In the genomic region with DNA sequence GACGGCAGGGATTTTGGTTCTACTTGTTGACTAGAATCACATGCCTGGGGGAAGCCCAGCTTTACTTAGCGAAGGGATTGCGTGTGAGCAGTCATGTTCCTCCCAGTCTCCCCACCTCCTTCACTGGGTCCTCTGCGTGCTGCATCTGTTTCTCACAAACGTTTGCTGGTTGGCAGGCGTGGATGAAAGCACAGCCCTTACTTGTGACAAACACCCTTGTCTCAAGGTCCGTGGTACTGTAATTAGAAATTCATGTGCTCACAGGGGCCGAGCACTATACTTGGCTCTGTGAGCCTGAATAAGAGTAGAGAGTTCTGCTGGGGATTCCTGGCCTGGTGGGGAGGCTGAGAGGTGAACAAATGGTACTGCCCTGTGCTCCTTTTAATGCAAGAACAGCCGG, we compare ENCODE assay signal across 11 mouse cellular contexts.
DNase-seq lines count a peak whose midpoint lies in the region; ATAC-seq and TF ChIP-seq lines count a peak whose summit lies in the region.
"Had no signal": no experiment of that assay in that cellular context is flagged by ENCODE, and none has a peak within 500 bp of the region (broad histone marks: within the 10 kb centered on the region; RNA-seq: fewer than 3 reads in every experiment).

No protein-coding gene starts in this region.

- no peak overlapping the region for H3K4me2 ChIP-seq in forebrain, embryonic 14.5 days (ENCODE audit: low read length)
- no peak overlapping the region for H3K4me2 ChIP-seq in kidney, embryonic 15.5 days

- H3K36me3 ChIP-seq in forebrain, embryonic 14.5 days (ENCODE audit: control insufficient read depth, insufficient read depth, low read length) = peaks cover 2% of the 10 kb centered on the region; the same call in 1 of the 2 replicates
- peaks cover 20% of the 10 kb centered on the region for H3K36me3 ChIP-seq in forebrain, embryonic 10.5 days (replicated peaks)
- H3K36me3 ChIP-seq in kidney, embryonic 15.5 days = 0 out of 2 replicates have a peak, but pooled peaks cover 4% of the 10 kb centered on the region

- TF ChIP-seq POLR2A in cerebellum, adult 2 months (IDR thresholded peaks at IDR 0.05; ENCODE audit: borderline replicate concordance, insufficient read depth, low read length) = no peak

- no peak overlapping the region for H3K27ac ChIP-seq in forebrain, embryonic 14.5 days (ENCODE audit: low read depth, low read length)
- no peak overlapping the region for H3K27ac ChIP-seq in forebrain, embryonic 10.5 days
- H3K27ac ChIP-seq in kidney, embryonic 15.5 days = peak overlapping the region; percentile 57; the same call in 1 of the 2 replicates
- no peak overlapping the region for H3K27ac ChIP-seq in cerebellum, adult 2 months (ENCODE audit: insufficient read depth, low read length)

- peak; percentile 15 for DNase-seq in forebrain, embryonic 14.5 days (ENCODE audit: low spot score)
- DNase-seq in forebrain, embryonic 10.5 days (ENCODE audit: extremely low spot score, low spot score) = no peak
- peak; percentile 9 to 11 for DNase-seq in layer of hippocampus, postnatal 36 days
- DNase-seq in layer of hippocampus, postnatal 14 days (ENCODE audit: low spot score in 2 of 2) = no peak
- DNase-seq in fibroblast of lung, adult 2 months (ENCODE audit: low read depth) = peak; percentile 27
- DNase-seq in cerebellum, adult 2 months = no peak
- DNase-seq in lung, postnatal 4 days = no peak
- DNase-seq: adrenal gland, adult 2 months; cerebellum, adult 18-20 months; lung, postnatal 14 days had no signal

- no peaks in the 10 kb centered on the region for H3K9me3 ChIP-seq in forebrain, embryonic 14.5 days (replicated peaks; ENCODE audit: control insufficient read depth, low read length)
- no peaks in the 10 kb centered on the region for H3K9me3 ChIP-seq in forebrain, embryonic 10.5 days
- no peaks in the 10 kb centered on the region for H3K9me3 ChIP-seq in kidney, embryonic 15.5 days (replicated peaks)

- 55% methylated on average over 9 of the region's 9 CpGs for WGBS in forebrain, embryonic 14.5 days
- WGBS in forebrain, embryonic 10.5 days = 89% methylated on average over 9 of the region's 9 CpGs
- WGBS in kidney, embryonic 15.5 days = 65% methylated on average over 9 of the region's 9 CpGs
- 59% methylated on average over 9 of the region's 9 CpGs for WGBS in cerebellum, adult 2 months

- no peak overlapping the region for H3K9ac ChIP-seq in forebrain, embryonic 14.5 days (ENCODE audit: low read length)
- H3K9ac ChIP-seq in kidney, embryonic 15.5 days = no peak overlapping the region

- ATAC-seq in forebrain, embryonic 14.5 days = peak; percentile 18; the same call in 1 of the 2 replicates
- no peak for ATAC-seq in kidney, embryonic 15.5 days (replicated peaks; ENCODE audit: low FRiP score)

- H3K27me3 ChIP-seq in forebrain, embryonic 14.5 days (replicated peaks; ENCODE audit: control insufficient read depth, insufficient read depth, low read length) = no peaks in the 10 kb centered on the region
- no peaks in the 10 kb centered on the region for H3K27me3 ChIP-seq in forebrain, embryonic 10.5 days (ENCODE audit: poor library complexity, severe bottlenecking)
- H3K27me3 ChIP-seq in kidney, embryonic 15.5 days = no peaks in the 10 kb centered on the region
- H3K27me3 ChIP-seq in cerebellum, adult 2 months (ENCODE audit: control insufficient read depth, insufficient read depth, low read length) = no peaks in the 10 kb centered on the region

- TF ChIP-seq CTCF in cerebellum, adult 2 months (IDR thresholded peaks at IDR 0.05; ENCODE audit: borderline replicate concordance, insufficient read depth, low read depth, low read length) = no peak

- H3K4me3 ChIP-seq in forebrain, embryonic 14.5 days (ENCODE audit: low read depth, low read length) = no peak overlapping the region
- no peak overlapping the region for H3K4me3 ChIP-seq in forebrain, embryonic 10.5 days
- H3K4me3 ChIP-seq in kidney, embryonic 15.5 days (replicated peaks) = no peak overlapping the region
- no peak overlapping the region for H3K4me3 ChIP-seq in cerebellum, adult 2 months (replicated peaks; ENCODE audit: insufficient read depth, low read depth, low read length)

- H3K4me1 ChIP-seq in forebrain, embryonic 14.5 days (ENCODE audit: control insufficient read depth, insufficient read depth, low read length) = peaks cover 21% of the 10 kb centered on the region
- H3K4me1 ChIP-seq in forebrain, embryonic 10.5 days = peaks cover 62% of the 10 kb centered on the region
- H3K4me1 ChIP-seq in kidney, embryonic 15.5 days = peaks cover 87% of the 10 kb centered on the region
- H3K4me1 ChIP-seq in cerebellum, adult 2 months (ENCODE audit: control insufficient read depth, insufficient read depth, low read length) = peaks cover 5% of the 10 kb centered on the region; the same call in 1 of the 2 replicates

Comparison
In these comparisons a context has a peak if more than half of its experiments do, and no peak if none do; other contexts are left out.
1. DNase-seq: peak in forebrain, embryonic 14.5 days (single experiment), layer of hippocampus, postnatal 36 days (2 of 2) and fibroblast of lung, adult 2 months (single experiment); none in forebrain, embryonic 10.5 days (single experiment), layer of hippocampus, postnatal 14 days (0 of 2), cerebellum, adult 2 months (0 of 2) and lung, postnatal 4 days (0 of 2).